Mouse (Mus musculus) bone marrow macrophage, adult 2 months (primary cell): ENCODE data around the gene Akp3.

Experiments
- CTCF ChIP-seq: IDR thresholded peaks from 2 replicates; pipeline ENCODE4 v1.5.1; 2012; ENCODE audit warnings: low read depth, mild to moderate bottlenecking, low read length, moderate library complexity
- POLR2A ChIP-seq: IDR thresholded peaks from 2 replicates; pipeline ENCODE4 v1.6.1; 2012; ENCODE audit warnings: mild to moderate bottlenecking, low read depth, low read length, borderline replicate concordance

DNA sequence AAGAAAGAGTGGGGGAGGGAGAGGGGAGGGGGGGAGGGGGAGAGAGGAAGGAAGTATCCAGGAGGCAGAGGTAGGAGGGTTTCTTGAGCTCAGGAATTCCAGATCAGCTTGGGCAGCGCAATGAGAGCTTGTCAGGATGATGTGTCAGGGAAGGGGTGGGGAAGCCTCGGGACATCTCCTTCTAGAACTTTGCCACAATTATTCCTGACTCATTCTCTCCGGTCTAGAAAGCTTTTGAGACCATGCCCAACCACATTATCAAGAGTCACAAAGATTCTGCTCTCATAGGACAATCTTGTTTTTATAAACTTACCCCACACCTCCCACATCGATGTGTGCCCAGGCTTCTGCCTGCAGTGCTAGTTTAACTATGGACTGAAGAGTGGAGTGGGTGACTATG, 7.0 kb downstream of the Akp3 start:
- no peak for TF ChIP-seq CTCF
- no peak for TF ChIP-seq POLR2A
